Mouse (Mus musculus): ENCODE data around the gene Sltm.
"Not testable (repeated sequence)": the region's sequence is repeated elsewhere in the genome, so short reads cannot be mapped to it uniquely, and the experiment has no call there.

Sltm gene

DNA sequence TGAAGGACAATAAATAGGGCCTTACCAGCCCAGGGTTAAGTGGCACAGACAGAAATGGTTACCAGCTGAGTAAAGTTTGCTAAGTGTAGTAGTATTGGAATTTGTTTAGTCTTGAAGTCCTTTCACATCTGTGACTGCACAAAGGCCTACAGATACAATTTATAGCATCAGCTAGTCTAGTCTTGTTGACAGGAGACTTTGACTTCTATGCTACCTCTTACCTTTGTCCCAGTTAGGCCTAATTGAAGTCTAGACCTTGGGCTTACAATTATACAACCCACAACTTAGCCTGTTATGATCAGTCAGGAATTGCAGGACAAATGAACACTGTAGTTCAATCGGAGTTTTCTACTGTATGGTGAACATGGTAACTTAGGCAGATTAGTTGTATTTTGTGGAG lies 9.0 kb downstream of the Sltm start:
- no peak for DNase-seq (ENCODE audit: low read depth, low spot score)

GRCm38 (mm10) chr9:70552233-70552632 lies 9.7 kb downstream of the Sltm start:
- DNase-seq (ENCODE audit: low read depth, low spot score), result not testable (repeated sequence)

- DNase-seq (ENCODE audit: low read depth, low spot score), result no peak
Observed at GRCm38 (mm10) chr9:70555431-70555830, 12.9 kb downstream of the Sltm start.

DNA sequence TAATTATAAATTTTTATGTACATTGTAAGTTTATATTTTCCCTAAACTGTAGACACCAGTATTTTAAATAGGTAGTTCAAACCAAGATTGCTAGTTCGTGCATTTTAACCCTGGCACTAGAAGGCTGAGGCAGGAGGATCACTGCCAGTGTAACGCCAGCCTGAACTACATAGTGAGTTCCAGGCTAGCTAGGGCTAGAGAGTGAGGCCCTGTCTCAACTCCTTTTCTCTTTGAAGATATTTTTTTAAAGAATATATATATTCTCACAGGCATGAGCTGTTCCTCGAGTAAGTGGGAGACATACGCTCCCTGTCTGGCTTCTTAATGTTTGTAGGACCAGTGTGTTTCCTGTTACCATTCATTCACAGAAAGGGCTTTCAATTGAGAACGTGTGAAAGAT lies 14.2 kb downstream of the Sltm start:
- DNase-seq (ENCODE audit: low read depth, low spot score), result no peak

GRCm38 (mm10) chr9:70562825-70563224 lies 20.3 kb downstream of the Sltm start:
- DNase-seq (ENCODE audit: low read depth, low spot score), result no peak

GRCm38 (mm10) chr9:70567651-70568050 lies 25.1 kb downstream of the Sltm start:
- DNase-seq (ENCODE audit: low read depth, low spot score), result no peak

DNA sequence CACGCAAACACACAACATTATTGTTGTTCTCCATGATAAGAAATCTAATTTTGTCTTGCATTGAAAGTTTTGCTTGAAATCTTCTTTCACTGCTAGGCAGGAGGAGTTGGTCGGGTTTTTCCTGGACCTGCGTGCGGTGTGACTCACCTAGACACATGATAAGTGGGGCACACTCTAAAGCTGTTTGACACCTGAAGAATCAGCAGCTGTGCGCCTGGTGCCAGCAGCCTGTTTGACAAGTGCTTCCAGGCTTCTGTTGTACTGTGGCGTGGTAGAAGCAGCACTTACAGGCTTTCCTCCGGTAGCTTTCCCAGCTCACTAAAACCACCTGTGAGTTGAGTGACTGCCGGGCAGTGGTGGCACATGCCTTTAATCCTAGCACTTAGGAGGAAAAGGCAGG lies 27.8 kb downstream of the Sltm start:
- DNase-seq (ENCODE audit: low read depth, low spot score), result no peak

- DNase-seq (ENCODE audit: low read depth, low spot score), result no peak
Observed at GRCm38 (mm10) chr9:70578123-70578522, 35.6 kb downstream of the Sltm start.

DNA sequence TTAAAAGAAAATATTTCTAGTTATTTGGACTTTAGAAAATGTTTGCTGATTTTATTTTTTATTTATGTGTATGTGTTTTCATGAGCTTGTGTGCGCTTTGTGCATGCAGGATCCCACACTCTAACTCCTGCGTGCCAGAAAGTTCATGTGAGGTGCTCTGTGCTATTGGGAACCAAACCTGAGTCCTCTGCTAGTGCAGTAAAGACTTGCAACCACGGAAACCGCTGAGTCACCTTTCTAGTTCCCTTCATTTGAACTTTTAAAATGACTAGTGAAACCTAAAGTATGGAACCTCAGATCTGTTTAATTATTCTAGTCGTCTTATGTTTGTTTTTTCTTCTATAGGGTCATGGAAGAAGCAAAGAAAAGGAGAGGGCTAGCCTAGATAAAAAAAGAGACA lies 38.4 kb downstream of the Sltm start:
- DNase-seq (ENCODE audit: low read depth, low spot score), result no peak

DNA sequence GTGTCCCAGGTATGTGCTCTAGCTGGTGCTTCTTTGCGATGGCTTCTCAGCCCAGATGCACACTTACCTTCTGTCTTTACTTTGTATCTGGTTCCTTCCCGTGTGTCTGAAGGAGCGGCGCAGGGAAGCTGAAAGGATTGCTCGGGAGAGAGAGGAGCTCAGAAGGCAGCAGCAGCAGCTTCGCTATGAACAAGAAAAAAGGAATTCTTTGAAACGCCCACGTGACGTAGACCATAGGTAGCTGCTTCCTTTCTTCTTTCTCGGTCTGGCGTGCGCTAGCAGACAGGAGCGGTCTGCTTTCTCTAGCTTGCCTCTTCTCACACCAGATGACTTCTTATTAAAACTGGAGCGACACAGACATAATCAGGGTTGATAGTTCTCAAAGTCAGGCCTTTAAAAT lies 42.1 kb downstream of the Sltm start:
- DNase-seq (ENCODE audit: low read depth, low spot score), result no peak

DNA sequence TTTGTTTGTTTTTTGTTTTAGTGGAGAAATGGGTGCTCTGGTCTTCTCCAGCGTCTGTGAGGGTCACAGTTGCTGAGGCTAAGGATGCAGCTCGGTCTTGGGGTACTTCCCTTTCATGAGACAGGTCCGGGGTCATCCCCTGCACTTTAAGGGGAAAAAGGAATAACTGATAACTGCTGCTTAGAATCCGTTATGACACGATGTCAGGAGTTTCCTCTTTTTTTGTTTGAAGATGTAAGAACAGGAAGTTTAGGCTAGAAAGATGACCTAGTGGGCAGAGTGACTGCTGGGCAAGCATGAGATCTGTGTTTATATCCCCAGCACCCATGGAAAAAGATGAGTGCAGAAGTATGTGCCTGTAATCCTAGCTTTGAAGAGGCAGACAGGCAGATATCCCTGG lies 42.6 kb downstream of the Sltm start:
- no peak for DNase-seq (ENCODE audit: low read depth, low spot score)

- no peak for DNase-seq (ENCODE audit: low read depth, low spot score)
Observed at GRCm38 (mm10) chr9:70587171-70587570, 44.6 kb downstream of the Sltm start.

- no peak for DNase-seq (ENCODE audit: low read depth, low spot score)
Observed at GRCm38 (mm10) chr9:70590775-70591174, 48.2 kb downstream of the Sltm start.

GRCm38 (mm10) chr9:70591486-70591885 lies 48.9 kb downstream of the Sltm start:
- DNase-seq (ENCODE audit: low read depth, low spot score), result no peak

GRCm38 (mm10) chr9:70598271-70598670 lies 55.7 kb downstream of the Sltm start:
- no peak for DNase-seq (ENCODE audit: low read depth, low spot score)

GRCm38 (mm10) chr9:70602186-70602845 lies 59.8 kb downstream of the Sltm start:
- no peak for DNase-seq (ENCODE audit: low read depth, low spot score)

DNA sequence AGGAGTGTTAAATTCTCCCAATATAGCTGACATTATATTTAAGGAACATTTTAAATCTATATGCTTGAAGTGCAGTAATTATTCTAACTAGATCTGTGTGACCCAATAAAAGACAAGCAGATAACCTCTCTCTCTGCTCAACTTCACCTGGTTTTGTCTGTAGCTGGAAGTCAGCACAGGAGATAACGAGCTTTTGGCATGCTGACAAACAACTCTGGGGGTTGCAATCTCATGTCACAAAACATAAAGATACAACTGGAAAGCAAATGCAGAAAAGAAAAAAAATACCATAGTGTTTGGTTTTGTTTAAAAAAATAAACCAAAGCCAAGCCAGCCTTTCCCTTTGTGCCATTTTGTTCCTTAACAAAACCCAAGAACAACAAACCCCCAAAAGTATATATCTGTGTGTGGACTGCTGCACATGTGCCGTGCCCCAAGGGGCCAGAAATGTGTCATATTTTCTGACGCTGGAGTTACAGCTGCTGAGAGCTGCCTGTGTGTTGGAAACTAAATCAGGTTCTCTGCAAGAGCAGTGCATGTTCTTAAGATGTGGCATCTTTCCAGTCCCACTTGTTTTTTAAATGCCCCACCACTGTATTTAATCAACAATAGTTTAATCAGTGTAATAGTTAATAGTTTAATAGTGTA lies 68.6 kb downstream of the Sltm start:
- no peak for DNase-seq (ENCODE audit: low read depth, low spot score)

- no peak for DNase-seq (ENCODE audit: low read depth, low spot score)
Observed at GRCm38 (mm10) chr9:70629711-70630110, 87.2 kb downstream of the Sltm start.

DNA sequence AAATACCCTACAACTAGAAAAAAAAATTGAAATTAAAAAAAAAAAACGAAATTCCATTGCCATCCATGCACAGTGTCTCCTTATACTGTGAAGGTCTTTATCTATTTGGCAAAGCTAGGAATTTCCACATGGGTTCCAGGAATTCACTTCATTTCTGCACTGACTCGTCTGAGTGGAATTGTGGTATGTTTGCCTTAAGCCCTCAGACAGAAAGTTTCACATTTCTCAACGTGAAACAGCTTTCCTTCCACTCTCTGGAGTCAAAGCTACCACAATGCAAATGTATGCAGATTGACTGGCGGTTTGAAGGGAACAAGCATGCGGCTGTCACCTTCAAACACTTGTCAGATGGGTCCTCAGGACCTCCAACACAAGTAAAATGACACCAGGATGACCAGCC lies 89.1 kb downstream of the Sltm start:
- DNase-seq (ENCODE audit: low read depth, low spot score), result no peak

- no peak for DNase-seq (ENCODE audit: low read depth, low spot score)
Observed at GRCm38 (mm10) chr9:70636748-70637147, 94.2 kb downstream of the Sltm start.
